Mouse (Mus musculus) adrenal gland, adult 2 months (tissue): Measurements from ENCODE around the gene Syncrip. TPM values are rescaled to one million over a fixed set of nuclear protein-coding genes. Genes with fewer than 3 reads are reported as not detected.
A peak's percentile ranks its signal among the peaks of the same experiment; 100 is the strongest.
"Not testable (repeated sequence)": the region's sequence is repeated elsewhere in the genome, so short reads cannot be mapped to it uniquely, and the experiment has no call there.

Experiments
- DNase-seq: peaks from one replicate; pipeline ENCODE4 v3.0.0; 2021
- polyA plus RNA-seq: library from polyadenylated mRNA; depleted of rRNA; stranded (reverse); fragments of >200 nt; gene quantifications from 2 replicates; pipeline ENCODE4 v1.2.3, GENCODE M21; 2012
- total RNA-seq, 2 experiments: library from RNA; stranded (reverse); gene quantifications; 2 replicates each; pipeline ENCODE4 v1.2.3; 2021

The Syncrip gene
- total and polyA plus RNA-seq, 3 experiments = 4.5 to 69.1 (median 67.6) TPM

DNA sequence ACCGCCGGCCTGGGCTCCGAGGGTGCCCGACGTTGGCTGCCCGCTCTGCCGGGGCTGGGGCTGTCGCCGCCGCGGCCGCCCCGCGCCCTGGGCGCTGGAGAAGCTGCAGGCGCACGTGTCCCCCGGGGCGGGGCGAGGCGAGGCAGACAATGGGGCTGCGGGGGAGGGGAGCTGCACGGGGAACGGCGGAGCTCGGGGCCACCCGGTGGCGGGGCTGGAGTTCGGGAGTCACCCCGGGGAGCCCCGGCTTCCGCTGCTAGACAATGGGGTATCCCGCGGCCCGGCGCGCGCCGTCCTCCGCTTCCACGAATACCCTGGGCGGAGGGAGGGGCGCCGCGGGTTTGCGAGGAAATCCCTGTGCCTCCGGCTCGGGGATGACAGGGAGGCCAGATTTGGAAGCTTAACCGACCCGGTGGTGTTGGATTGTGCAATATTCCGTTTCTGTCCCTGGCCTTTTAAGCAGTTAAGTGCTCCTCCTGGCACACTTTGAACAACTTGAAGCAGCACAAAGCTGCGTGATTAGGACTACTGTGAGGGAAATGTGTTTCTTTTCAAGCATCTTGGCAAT, 539 bp upstream of the Syncrip start:
- peak; percentile 94 for DNase-seq

DNA sequence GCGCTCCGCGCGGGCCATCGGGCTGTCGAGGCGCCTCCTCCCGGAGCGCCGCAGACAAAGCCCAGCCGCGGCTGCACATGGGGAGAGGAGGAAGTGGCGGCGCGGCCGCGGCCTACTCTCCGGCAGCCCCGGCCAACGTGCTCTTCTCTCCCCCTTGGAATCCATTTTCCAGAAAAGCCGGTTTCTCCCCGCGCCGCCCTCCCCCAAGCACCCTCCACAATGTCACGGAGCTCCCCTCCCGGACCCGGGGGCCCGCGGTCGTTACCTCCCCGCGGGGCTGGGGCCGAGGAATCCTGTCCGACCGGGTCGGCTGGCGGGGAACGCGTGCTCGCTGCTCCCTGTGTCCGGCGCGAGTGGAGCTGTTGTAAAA, 598 bp downstream of the Syncrip start:
- DNase-seq = no peak

DNA sequence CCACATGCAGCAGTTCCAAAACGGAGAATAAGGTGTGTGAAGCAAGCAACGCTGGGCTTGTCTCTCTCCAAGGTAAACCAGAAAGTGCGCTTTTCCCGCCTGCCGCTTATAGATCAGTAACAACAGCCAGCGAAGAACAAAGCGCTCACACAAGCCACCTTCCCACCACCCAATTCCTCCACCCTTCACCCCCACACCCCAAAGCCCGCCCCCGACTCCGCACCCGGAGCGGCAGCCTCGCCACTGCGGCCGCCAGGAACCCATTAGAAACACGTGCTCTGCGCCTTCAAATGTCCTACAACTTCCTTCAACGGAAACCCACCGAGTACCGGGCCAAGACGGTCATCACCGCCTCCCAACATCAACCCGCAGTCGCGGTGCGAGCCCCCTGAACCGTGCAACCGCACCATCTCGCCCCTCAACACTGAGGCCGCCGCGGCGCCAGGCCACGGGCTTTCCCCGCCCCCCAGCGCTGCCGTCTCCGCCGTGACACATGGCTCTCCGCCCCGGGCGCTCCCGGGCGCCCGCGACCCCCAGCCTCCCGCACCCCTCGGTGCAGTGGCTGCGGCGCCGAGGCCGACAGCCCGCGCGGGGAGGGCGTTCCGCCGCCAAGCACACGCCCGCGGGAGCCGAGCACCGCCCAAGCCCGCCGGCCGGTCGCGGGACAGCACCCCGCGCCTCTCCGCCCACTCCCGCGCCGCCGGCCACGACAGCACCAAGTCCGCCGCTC, 1.1 kb downstream of the Syncrip start:
- peak; percentile 77 for DNase-seq

DNA sequence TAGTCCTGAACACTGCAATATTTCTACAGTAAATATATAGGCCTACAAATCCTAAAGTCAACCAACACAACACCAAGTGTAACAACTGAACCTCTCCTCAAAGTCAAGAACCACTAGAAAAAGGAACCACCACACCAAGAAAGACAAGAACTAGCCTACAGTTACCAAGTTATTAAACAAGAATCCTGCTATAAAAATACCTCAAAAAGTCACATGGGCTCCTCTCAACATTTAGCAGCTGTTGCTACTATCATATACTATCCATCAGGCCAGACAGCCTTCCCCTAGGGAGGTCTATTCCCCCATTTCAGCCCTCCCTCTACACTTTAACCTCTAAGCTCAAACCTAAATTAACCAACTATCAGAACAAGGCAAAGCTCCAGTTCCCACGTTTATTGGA, 2.3 kb downstream of the Syncrip start:
- DNase-seq = no peak

DNA sequence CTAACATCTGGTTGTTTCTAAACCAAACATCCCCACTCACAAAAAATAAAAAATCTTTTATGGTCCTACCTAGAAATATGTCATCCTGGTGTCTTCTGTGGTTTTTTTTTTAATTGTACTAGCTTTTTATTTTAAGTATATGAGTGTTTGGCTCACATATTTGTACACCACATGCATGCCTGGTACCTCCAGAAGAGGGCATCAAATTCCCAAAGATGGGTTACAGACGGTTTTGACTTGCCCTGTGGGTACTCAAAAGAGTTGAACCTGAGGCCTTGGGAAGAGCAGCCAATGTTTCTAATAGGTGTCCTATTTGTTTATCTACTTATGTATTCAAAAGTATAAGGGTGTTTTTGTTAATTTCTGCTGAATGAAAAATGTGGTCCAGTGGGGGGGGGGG, 6.2 kb downstream of the Syncrip start:
- DNase-seq = peak; percentile 17

DNA sequence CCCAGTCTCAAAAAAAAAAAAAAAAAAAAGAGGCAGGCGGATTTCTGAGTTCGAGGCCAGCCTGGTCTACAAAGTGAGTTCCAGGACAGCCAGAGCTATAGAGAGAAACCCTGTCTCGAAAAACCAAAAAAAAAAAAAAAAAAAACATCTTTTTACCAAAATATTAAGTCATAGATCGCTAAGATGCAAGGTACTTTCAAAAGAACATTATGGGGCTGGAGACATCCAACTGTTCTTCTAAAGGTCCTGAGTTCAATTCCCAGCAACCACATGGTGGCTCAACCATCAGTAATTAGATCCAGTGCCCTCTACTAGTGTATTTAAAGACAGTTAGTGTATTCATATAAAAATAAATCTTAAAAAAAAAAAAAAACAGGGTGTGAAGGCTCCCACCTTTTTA, 21.4 kb downstream of the Syncrip start:
- not testable (repeated sequence) for DNase-seq

DNA sequence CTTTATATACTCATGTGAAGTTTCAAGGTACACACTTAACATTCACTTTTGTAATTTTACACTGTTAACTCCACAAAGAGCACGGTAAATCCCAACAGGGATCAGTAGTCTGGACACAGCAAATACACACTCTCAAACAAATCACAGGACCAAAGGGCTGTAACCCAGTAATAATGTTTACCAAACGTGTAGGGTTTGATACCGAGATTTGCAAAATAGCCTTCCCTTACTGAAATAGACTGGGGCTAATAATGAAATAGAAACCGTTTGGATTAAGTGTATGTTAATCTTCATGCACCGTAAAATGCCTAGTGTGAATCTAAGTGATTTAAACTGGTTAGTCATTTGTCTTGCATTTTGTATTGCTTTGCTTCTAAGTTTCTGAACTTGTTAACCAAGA, 42.4 kb downstream of the Syncrip start:
- no peak for DNase-seq

DNA sequence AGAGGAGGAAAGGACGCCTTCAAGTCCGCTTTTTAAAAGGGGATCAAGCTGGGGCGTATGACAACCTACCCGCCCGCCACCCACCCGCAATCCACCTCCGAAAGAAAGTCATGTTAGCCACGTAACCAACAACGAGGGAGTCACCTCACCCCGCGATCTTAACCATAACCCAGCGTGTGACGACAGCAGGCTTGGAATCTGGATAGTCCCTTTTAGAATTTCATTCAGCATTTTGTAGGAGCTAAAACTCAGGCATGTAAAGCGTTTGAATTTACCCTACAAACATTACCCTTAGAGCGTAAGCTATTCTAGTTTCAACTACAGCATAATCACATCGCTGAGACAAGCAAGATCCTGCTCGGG, 43.2 kb downstream of the Syncrip start:
- no peak for DNase-seq

DNA sequence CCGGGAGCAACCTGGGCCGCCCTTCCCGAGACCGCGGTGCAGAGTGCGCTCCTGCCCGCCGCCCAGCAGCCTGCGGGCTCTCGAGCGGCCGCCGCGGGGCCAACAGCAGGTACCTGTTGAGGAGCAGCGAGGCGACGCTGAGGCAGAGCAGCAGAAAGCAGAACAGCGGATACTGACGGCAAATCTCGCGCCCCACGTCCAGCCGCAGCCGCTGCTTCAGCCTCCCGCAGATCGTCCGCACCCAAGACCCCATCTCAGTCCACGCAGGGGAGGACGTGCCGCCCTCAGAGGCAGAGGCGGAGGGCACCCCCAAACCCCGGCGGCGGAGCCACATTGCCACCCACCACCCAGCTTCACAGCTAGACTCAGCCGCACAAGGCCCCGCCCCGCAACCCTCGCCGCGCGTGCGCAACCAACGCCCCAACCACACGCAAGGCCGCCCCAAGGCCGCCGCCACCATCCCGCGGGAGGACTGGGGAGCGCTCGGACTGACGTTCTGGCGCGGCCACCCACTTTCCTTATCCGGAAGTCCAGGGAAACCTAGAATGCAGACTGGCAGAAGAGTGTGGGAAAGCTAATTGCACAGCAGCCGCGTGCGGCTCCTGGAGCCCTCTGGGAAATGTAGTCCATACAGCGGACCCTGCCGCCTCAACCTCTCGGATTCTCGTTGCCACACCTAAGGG, 43.7 kb downstream of the Syncrip start, which contains the start of gene Snx14:
Gene Snx14, minus strand, starts transcription at position 404 of the 683 bp plus-strand sequence.
- DNase-seq = peak; percentile 99

DNA sequence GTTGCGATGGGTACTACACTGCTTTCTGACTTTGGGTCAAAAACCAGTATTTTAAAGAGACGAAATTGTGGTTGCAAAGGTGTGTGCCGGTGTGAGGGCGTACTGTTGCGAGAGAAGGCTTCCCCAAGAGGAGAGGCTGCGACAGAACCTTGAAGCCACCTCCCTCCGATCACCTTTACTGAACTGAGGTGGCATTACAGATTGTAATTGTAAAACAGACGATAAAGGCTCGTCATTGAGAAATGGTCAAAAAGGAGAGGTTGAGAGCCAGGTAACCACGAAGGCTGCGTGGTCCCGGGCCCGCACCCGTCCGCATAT, 44.2 kb downstream of the Syncrip start:
- DNase-seq = no peak

DNA sequence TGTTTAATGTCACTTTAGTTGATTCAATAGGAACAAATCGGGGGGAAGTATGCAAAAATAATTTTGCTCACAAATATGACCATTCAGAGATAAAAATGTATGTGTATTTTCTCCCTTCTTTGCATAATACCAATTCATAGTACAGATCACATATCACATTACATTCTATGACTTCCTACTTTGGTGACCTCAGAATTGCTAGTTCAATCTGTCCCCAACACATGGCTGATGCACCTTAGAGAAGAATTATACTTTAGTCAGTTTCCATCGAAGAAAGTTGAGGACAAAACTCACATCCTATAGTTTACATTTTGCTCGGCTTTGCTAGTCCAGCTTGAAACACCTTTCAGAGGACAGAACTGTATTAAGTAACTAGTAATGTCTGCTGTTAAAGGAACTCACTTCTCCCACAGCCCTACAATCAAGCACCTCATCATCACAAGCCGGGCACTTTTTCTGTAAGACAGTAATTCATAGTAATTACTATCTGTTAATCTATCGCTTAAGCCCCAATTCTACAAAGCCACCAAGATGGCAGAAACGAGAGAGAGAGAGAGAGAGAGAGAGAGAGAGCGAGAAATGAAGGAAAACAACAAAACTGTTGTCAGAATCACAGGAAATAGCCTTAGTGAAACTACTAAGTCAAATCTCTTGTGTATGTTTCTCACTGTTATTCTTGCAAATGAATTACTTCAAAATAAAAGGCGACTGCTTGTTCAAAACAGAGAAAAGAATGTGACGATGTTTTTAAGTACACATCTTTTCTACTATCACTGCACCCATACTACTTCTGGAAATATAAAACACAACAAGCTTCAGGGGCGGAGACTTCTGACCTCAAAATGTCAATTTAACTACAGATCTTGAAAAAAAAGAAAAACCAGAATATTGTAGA, 44.8 kb downstream of the Syncrip start:
- DNase-seq = no peak

DNA sequence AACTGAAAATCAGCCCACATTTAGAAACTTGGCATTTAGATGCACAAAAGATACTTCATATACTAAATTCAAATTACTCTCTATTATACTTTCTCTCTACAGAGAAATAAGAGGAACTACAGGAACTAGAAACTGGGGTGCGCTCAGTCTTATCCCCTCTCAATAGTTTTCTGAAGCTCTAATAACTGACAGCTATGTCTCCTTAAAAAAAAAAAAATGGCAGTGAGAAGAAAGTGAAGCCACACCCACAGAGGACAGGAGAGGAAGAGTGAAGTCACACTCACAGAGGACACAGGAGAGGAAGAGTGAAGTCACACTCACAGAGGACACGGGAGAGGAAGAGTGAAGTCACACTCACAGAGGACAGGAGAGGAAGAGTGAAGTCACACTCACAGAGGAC, 58.0 kb downstream of the Syncrip start:
- DNase-seq = no peak

DNA sequence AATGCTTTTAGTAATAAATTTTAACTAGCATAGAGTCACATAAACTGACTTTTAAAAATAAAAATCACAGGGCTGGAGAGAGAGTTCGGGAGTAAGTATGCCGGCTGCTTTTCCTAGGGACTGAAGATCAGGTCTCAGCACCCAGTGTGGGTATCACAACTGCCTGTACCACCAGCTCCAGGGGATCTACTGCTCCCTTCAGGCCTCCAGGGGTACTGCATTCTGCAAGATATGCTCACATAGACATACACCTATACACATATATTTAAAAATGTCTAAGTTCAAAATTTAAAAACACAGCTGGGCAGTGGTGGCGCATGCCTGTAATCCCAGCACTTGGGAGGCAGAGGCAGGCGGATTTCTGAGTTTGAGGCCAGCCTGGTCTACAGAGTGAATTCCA, 59.9 kb downstream of the Syncrip start:
- no peak for DNase-seq

DNA sequence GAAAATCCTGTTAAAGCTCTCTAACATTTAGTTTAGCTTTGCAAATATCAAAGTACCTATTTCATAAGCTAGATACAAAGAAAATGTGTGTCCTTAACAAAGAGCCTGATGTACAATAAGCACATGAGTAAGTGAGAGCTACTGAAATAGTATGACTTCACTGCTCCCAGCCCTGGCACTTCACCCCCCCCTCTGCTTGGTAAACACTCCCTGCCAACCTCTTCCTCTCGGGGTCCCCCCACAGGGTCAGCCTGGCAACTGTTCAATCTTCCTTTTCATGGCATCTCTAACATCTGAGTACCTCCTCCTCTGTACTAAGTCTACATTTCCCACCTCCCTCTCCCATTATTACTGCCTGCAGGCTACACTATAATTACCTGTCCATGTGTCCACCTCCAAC, 65.6 kb downstream of the Syncrip start:
- no peak for DNase-seq

DNA sequence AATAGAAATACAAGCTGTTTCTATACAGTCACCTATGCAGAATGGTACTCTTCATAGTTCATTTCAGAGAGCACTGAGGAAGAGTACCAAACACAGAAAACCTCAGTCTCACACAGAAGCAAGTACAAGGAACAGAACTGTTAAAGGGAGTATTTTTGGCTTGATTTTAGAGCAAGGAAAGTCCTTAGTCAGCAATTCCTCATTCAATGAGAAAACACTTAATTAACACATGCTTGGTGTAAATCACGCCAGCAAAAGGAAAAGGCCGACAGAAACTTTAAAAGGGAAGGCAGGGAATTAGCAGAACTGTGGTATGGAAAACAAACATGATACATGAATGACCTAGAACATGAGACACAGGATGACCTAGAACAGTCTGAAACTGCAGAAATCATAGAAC, 72.4 kb downstream of the Syncrip start:
- DNase-seq = no peak

DNA sequence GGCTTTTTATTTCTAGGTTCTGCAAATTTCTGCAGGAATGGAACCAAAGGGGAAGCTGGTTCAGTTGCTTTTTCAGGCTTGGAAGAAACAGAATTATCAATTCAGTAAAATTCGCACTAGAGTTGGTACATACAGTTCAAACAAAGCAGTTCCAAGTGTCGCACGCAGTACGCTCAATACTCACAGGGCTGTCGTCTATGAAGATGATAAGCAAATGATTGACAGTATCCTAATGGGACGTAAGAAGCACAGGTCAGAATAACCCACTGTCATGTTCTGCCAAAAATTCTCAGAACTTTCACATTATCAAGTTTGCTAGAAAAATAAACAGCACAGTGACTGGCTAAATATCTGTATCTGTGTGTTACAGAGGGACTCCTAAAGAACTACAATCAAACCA, 77.9 kb downstream of the Syncrip start:
- DNase-seq = no peak

DNA sequence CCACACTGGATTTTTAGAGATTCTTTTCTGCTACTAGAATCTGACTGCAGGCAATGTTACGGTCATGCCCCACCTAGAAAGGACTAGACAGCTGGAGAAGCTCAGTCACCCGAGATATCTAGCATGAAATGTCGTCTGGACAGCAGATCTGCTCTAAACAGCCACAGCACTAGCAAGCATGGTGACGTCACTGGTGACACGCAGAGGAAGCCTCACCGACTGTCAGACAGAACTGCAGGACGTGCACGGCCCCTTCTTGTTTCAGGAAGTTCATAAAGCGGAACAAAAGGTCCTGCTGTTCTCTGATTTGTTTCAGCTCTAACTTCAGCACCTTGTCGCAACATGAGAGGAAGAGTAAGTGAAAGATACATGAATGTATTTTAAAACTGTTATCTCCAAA, 78.3 kb downstream of the Syncrip start:
- peak; percentile 8 for DNase-seq

DNA sequence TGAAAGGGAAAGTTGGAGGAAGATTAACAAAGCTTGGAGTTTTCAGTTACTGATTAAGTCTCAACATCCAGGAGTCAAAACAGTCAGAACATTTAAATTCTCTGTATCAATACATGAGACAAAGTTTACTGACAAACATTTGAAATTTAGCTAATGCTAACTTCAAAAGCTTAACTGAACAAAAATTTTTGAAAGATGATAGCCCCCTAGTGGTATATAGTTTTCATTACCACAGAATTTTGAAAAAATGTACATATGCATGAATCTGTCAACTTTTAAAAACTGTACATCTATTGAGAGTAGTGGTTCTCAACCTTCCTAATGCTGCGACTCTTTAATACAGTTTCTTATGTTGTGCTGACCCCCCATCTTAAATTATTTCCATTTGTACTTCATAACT, 83.9 kb downstream of the Syncrip start:
- DNase-seq = no peak
